Mouse (Mus musculus) C2C12 (cell line): Measurements from ENCODE around the gene Primpol. TPM values are rescaled to one million over a fixed set of nuclear protein-coding genes. Genes with fewer than 3 reads are reported as not detected.

Experiments
- H3K27me3 ChIP-seq: one replicate; pipeline ENCODE4 v1.6.1; 2011; ENCODE audit not compliant: control insufficient read depth, insufficient read depth, insufficient read length
- H3K36me3 ChIP-seq: one replicate; pipeline ENCODE4 v1.6.1; 2011; ENCODE audit not compliant: control insufficient read depth, insufficient read depth
- H3K4me3 ChIP-seq: one replicate; pipeline ENCODE4 v1.5.1; 2011; ENCODE audit warnings: mild to moderate bottlenecking, control low read depth; ENCODE audit not compliant: poor library complexity, insufficient read depth, severe bottlenecking
- H3K79me2 ChIP-seq: one replicate; pipeline ENCODE4 v1.6.1; 2011; ENCODE audit not compliant: control insufficient read depth, insufficient read depth
- H3K79me3 ChIP-seq: one replicate; pipeline ENCODE4 v1.6.1; 2011; ENCODE audit warnings: low read depth, control low read depth
- H3ac ChIP-seq: one replicate; pipeline ENCODE3; 2011; ENCODE audit warnings: low read depth; ENCODE audit not compliant: control insufficient read depth, insufficient read length
- CEBPB ChIP-seq: IDR thresholded peaks from one replicate; pipeline ENCODE4 v1.6.1; 2011; ENCODE audit warnings: low read depth, mild to moderate bottlenecking, control low read depth, moderate library complexity
- CTCF ChIP-seq: IDR thresholded peaks from one replicate; pipeline ENCODE4 v1.5.1; 2011; ENCODE audit not compliant: control insufficient read depth, insufficient read depth, insufficient read length
- FOSL1 ChIP-seq: IDR thresholded peaks from one replicate; pipeline ENCODE4 v1.8.0; 2011; ENCODE audit warnings: mild to moderate bottlenecking, low read length; ENCODE audit not compliant: poor library complexity, insufficient read depth, severe bottlenecking
- MAX ChIP-seq: IDR thresholded peaks from one replicate; pipeline ENCODE4 v1.6.1; 2011; ENCODE audit warnings: mild to moderate bottlenecking, control low read depth
- MYOD1 ChIP-seq: IDR thresholded peaks from one replicate; pipeline ENCODE4 v1.6.1; 2011; ENCODE audit warnings: low read depth; ENCODE audit not compliant: control insufficient read depth, insufficient read length
- MYOG ChIP-seq: IDR thresholded peaks from one replicate; pipeline ENCODE4 v1.6.1; 2011; ENCODE audit not compliant: control insufficient read depth, insufficient read length; ENCODE audit errors: extremely low read depth
- USF1 ChIP-seq: IDR thresholded peaks from one replicate; pipeline ENCODE4 v1.6.1; 2011; ENCODE audit warnings: low read depth, mild to moderate bottlenecking, control low read depth, moderate library complexity
- polyA plus RNA-seq: library from polyadenylated mRNA; unstranded; fragments of >200 nt; fragmentation: generic; extraction: Trizol; gene quantifications from one replicate; pipeline ENCODE4 v1.2.1, GENCODE M21; 2012; ENCODE audit warnings: missing spikeins

Gene Primpol
- polyA plus RNA-seq, 1 experiment = 0.90 TPM

GRCm38 (mm10) chr8:46626642-46627041, 9.6 kb upstream of the Primpol start:
- TF ChIP-seq CEBPB (no peak), MYOD1 (no peak), USF1 (no peak), MAX (no peak), FOSL1 (no peak), CTCF (no peak), MYOG (no peak)
- Histone ChIP-seq H3K27me3 (no peaks in the 10 kb centered on the region), H3K79me2 (peaks cover 93% of the 10 kb centered on the region), H3ac (no peak overlapping the region), H3K36me3 (peaks cover 35% of the 10 kb centered on the region), H3K79me3 (peaks cover 57% of the 10 kb centered on the region), H3K4me3 (no peak overlapping the region)

- Histone ChIP-seq H3K79me2 (peaks cover 95% of the 10 kb centered on the region), H3K36me3 (peaks cover 23% of the 10 kb centered on the region), H3K79me3 (peaks cover 68% of the 10 kb centered on the region), H3ac (no peak overlapping the region), H3K4me3 (no peak overlapping the region), H3K27me3 (no peaks in the 10 kb centered on the region)
- no peak for TF ChIP-seq CTCF
- TF ChIP-seq FOSL1 = no peak
- TF ChIP-seq MYOG = no peak
- TF ChIP-seq USF1 = no peak
- TF ChIP-seq MAX = no peak
Observed at GRCm38 (mm10) chr8:46625166-46625565, 8.2 kb upstream of the Primpol start.

- Histone ChIP-seq H3ac (no peak overlapping the region), H3K27me3 (no peaks in the 10 kb centered on the region), H3K79me2 (peaks cover 100% of the 10 kb centered on the region), H3K79me3 (peaks cover 78% of the 10 kb centered on the region), H3K4me3 (no peak overlapping the region), H3K36me3 (peaks cover 11% of the 10 kb centered on the region)
- TF ChIP-seq CTCF = no peak
- no peak for TF ChIP-seq MYOD1
- TF ChIP-seq MAX = no peak
- TF ChIP-seq MYOG = no peak
- TF ChIP-seq USF1 = no peak
- TF ChIP-seq FOSL1 = no peak
- TF ChIP-seq CEBPB = no peak
Observed at GRCm38 (mm10) chr8:46622446-46623270, 5.6 kb upstream of the Primpol start.

- H3K27me3 ChIP-seq = no peaks in the 10 kb centered on the region
- H3K79me3 ChIP-seq = peaks cover 44% of the 10 kb centered on the region
- peaks cover 5% of the 10 kb centered on the region for H3K36me3 ChIP-seq
- peak overlapping the region; percentile 85 for H3K4me3 ChIP-seq
- TF ChIP-seq CTCF (no peak), MYOG (no peak), USF1 (no peak), FOSL1 (no peak), CEBPB (no peak), MAX (no peak), MYOD1 (no peak)
- H3ac ChIP-seq = peak overlapping the region; percentile 35
- peaks cover 66% of the 10 kb centered on the region for H3K79me2 ChIP-seq
Observed at GRCm38 (mm10) chr8:46618639-46619320, 1.8 kb upstream of the Primpol start.

- TF ChIP-seq MYOD1 = no peak
- no peak for TF ChIP-seq FOSL1
- no peak for TF ChIP-seq MYOG
- TF ChIP-seq MAX = no peak
- TF ChIP-seq USF1 = no peak
- no peak for TF ChIP-seq CTCF
- TF ChIP-seq CEBPB = no peak
Observed at GRCm38 (mm10) chr8:46617690-46618620, 943 bp upstream of the Primpol start.

More at GRCm38 (mm10) chr8:46617690-46618620, 943 bp upstream of the Primpol start:
- Histone ChIP-seq H3ac (peak overlapping the region; percentile 85), H3K79me3 (peaks cover 40% of the 10 kb centered on the region), H3K79me2 (peaks cover 58% of the 10 kb centered on the region), H3K4me3 (peak overlapping the region; percentile 85), H3K27me3 (no peaks in the 10 kb centered on the region), H3K36me3 (peaks cover 5% of the 10 kb centered on the region)
